Mouse (Mus musculus): ENCODE measurements around the gene Slc35b4.

Slc35b4 gene

DNA sequence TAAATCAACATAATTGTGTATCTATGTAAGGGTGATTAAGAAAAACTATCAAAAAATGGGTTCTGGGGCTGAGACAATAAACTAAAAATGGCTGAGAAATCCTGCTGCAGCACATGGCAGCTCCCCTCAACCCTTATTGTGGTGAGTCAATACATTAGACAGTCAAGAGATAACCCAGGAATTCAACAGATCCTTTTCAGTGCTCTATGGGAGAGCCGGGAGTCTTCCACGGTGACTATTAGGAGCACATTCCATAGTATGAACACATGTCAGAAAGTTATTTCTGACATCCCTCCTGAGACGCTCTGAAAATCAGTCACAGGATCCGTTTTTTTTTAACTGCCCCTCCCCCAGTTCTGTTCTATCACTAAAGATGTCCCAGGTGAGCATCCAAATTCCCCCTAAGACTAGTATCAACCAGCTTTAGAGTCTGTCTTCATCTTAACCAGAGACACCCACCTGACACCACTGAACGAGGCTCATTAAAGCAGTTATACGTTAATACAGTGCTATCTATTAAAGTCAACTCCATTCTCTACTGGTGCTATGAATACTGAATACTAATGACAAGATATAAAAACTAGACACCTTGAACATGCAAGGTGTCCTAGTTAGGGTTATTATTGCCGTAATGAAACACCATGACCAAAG lies 5.9 kb downstream of the Slc35b4 start:
- DNase-seq, result no peak

DNA sequence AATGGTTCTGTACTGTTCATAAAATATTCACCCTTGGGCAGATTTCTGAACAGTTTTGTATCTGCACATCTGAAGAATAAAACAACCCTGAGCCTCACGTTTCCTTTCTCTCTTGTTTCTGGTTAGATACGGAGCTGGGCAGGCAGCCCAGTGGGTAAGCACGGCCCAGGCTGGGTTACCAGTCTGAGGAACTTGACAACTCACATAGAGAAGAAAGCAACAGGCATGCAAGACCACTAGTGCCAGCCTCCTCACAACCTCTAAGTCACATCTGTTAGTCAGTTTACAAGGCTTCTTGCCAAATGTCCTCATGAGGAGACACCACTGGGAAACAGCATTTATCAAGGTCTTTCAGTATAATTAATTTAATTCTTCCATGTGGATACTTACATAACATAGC lies 8.1 kb downstream of the Slc35b4 start:
- no peak for DNase-seq

DNA sequence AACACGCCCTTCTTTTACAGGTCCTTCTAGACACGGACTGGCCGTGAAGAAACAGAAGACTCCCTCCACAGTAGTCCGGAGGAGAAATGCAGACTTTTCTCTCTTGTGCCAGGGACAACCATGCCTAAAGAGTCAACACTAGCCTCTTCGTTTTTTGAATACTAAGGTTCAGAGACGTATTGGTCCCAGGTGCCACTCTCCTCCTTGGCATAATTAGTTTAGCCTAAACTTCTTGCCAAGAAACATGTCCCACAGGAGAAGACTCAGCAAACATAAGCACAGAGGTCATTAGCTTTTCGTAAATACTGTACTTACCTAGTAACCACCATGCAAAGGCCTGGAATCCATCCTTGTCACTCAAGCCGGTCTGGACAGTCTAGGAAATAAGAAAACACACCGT lies 13.9 kb downstream of the Slc35b4 start:
- no peak for DNase-seq

DNA sequence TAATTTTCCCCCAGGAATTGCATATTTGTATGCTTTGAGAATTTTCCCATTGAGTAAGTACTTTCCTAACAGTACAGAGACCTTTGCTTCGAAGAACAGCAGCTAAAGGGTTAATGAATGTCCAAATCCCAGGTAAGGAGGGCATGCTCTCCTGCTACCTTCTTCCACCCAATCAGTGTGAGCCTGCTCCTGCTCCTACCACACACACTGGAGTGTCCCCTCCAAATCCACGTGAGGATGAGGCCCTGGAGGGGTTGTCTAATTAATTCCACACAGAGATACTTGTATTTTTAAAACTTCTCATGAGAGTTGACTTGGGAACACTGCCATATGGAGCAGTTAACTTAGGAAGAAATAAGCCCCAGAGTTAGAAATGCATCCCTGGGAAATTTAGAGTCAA lies 14.3 kb downstream of the Slc35b4 start:
- no peak for DNase-seq

DNA sequence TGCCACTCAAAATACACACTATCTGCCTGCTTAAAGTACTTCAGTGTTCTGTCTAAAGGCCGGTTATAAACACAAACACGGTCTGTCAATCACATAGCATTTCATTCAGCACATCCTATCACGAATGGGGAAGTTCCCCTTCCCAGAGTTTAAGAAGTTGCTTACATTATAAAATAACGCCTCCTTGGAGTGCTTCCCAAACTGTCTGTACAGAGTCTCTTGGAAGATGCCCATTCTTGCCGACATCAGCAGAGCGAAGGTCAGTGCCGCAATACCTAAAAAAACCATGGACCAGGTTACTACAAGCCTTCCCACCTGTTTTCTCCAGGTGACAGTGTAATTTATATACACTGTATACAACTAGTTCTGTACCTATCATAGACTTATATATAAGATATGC lies 15.4 kb downstream of the Slc35b4 start:
- no peak for DNase-seq

DNA sequence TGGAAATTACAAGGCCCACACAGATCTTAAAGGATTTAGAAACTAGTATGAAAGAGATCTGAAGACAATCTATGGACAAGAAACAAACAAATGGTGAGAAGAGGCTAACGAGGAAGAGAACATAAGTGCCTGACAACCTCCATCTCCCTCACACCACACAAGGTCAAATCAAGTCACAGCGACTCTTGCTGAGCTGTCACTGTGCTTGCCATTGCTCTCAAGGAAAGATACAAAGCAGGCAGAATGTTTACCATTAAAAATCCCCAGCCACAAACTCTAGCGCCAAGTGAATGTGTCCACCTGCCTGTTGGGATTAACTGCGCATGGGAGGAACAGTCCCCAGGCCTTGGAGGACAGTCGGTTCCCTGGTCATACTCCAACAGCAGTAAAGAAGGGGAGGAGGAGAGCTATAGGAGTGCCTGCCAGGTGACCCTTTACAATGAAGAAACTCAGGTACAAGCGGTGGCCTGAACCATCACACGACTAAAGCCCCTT lies 16.0 kb downstream of the Slc35b4 start:
- no peak for DNase-seq

DNA sequence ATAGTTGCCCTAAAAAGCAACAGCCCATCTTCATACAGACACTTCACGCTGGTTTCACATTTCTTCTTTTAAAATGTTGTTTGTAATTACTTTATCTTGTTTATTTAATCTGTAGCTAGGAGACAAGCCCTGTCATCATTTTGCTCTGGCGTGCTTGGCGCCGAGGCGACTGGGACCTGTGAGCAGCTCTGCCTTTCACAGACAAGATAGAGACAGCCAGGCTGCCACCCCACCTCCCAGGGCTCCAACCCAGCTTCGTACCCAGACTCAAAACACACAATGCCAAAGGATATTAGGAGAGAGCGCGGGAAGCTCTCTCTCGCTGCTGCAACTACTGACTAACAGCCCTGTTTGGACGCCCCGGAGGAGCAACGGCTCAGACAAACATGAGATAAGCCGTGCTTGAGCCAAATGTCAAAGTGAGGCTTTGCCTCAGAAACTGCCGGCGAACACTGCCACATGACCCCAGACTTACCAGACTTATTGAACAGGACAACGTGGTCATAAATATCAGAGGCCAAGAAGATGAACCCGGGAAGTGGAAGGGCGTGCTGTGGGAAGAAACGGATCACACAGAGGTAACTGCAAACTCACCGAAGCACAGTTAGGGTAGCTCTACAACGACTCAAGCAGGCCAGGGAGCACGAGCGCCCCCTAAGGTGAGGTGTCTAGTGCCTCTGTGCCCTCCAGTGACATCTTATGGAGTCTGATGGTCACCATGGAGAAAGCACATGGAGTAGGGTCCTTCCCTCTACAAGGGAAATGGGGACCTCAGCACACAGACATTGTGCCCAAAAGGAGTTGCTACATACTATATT lies 16.7 kb downstream of the Slc35b4 start:
- DNase-seq, result no peak

DNA sequence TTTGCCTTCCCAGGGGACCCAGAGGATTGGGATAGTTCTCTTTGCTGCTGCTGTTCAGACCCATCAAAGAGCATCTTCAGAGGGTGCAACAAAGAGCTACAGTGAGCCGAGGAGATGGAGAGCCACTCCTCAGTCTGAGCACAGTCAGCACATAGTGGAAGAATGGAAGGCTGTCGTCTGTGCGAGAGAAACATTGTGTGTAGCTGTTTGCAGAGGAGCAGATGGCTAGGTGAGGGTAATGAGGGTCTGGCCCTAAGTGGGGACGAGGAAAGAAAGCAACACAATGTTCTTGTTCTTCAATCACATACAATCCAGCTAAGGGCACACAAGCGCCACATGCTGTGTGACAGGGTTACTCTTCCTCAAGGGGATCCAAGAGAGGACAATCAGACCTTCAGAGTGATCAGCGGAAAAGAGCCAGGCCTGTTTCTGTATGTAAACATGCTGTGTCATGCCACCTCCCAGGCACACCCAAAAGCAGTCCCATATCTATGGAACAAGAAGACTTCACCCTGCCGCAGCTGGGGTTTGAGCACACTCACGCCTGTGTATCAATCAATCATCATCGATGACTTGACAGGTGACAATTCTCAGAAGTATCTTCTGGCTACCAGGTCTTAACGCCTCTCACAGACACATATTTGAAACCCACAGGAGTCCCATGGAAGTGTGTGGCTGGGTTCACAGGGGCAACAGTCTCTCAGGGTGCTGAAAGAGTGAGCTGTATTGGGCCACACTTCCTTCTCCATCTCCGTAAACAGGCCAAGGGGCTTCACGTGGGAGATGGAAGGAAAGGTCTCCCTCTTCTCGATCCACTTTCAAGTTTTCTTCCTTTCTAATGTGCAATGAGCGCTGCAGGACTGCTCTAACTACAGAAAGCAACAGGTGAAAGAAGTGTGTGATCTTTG lies 19.8 kb downstream of the Slc35b4 start:
- DNase-seq, result no peak

DNA sequence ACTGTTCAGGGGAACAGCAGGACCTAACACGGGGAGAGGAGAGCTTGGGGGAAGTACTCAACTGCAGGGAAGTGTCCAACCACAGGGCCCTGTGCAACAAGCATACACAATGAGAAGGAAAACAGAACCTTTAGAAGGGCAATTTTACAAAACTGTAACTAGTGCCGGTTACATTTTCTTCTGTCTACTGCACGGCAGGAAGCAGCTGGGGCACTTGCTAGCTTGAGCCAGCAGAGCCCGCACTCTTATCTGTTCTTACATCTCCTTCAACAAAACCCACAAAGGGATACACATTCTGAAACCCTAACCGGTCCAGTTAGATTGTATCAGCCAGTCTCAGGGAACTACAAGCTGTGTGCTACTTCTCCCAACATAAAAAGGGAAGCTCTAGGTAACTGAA lies 20.9 kb downstream of the Slc35b4 start:
- DNase-seq, result peak; percentile 67

DNA sequence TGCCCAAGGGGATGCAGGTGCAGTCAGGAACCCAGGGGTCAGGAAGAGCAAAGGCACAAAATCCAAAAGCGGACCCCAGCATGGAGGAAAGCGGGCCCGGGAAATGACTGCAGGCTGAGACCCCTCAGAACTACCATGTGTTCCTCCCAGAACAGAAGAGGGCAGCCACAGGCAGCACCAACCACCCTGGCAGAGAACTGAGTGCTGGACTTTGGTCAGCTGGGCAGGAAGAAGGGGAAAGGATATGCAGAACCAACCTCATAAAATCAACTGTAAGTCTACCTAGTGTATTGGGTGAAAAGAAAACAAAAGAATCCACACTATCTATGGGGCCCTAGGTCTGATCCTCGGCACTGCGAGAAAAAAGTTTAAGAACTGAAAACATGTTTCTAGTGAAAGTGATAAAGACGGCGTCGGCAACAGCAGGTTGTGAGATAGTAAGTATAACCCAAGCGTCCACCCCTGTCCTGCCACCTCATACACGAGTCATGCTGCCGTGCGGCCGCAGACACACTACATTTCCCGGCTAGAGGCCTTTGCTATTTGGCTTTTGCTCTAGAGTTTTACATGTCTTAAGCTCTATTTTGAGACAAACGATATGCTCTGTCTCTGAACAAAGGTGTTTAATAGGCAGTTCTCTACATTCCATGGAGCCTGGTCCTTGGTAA lies 21.6 kb downstream of the Slc35b4 start:
- DNase-seq, result no peak

- DNase-seq, result no peak
These were observed 22.7 kb downstream of the Slc35b4 start for GRCm38 (mm10) chr6:34154202-34154601.

GRCm38 (mm10) chr6:34153069-34154052 lies 23.6 kb downstream of the Slc35b4 start:
- no peak for DNase-seq

GRCm38 (mm10) chr6:34149821-34150220 lies 27.1 kb downstream of the Slc35b4 start:
- DNase-seq, result peak; percentile 57

GRCm38 (mm10) chr6:34149066-34149465 lies 27.8 kb downstream of the Slc35b4 start:
- no peak for DNase-seq

GRCm38 (mm10) chr6:34148639-34149038 lies 28.3 kb downstream of the Slc35b4 start:
- no peak for DNase-seq

- no peak for DNase-seq
These were observed 28.9 kb downstream of the Slc35b4 start for GRCm38 (mm10) chr6:34148021-34148420.

DNA sequence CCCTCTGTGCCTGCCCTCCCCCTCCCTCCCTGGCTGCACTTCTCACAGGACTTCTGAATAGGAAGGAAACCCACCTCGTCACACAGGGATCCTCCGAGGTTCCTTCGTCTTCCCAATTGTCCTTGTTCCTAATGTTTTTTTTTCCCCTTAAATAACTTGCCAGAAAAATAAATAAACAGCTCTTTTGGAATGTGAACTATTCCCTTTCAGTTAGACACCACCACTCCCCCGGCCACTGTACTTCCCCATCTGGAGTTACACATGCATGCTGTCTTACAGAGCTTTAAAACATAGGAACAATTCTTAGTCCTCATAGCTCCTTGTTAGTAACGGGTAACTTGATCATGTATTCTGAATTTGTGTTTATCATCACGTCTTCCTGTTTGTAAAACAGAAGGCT lies 30.9 kb downstream of the Slc35b4 start:
- no peak for DNase-seq

DNA sequence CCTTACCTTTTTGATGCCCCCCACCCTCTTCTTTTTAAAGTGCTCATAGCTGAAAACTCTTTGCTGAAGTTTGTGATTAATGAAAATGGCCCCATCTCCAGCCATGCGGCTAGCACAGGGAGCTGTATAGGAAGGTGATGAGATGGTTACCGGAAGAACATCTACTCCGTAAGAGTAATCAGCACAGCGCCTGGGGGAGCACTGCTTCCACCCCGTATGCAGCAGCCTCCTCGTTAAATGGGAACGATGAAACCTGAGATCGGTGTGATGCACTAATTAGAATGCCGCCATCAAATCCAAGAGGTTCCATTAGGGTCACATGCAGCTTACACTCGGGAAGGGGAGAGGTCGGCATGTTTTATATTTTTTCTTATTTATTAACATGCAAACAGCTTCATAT lies 34.0 kb downstream of the Slc35b4 start:
- no peak for DNase-seq

GRCm38 (mm10) chr6:34138366-34138765 lies 38.5 kb downstream of the Slc35b4 start:
- no peak for DNase-seq

DNA sequence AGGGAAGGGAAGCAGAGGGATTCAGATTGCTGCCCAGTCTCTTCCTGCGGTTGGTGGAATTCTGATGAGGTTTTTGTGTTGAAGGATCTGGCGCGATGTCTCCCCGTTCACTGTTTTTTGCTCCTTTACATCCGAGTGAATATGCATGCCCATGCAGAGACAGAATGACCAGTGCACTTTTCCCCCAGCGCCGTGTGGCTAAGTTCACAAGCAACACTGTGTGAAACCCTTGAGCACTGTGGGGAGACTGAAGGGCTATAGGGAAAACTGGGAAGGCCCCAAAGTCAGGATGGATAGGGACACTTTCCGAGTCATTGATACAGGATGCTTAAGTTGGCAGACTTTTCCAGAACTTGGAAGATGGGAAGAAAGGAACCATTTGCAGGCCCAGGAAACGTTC lies 44.5 kb downstream of the Slc35b4 start:
- DNase-seq, result no peak

- DNase-seq, result peak; percentile 51
These were observed 47.6 kb downstream of the Slc35b4 start for GRCm38 (mm10) chr6:34129261-34129660.
